Mouse (Mus musculus) CH12.LX (cell line): ENCODE results near the gene Dqx1. TPM values are rescaled to one million over a fixed set of nuclear protein-coding genes. Genes with fewer than 3 reads are reported as not detected.

Experiments used
- DNase-seq: peaks from one replicate; pipeline ENCODE4 v3.0.0-alpha.2; 2013; ENCODE audit errors: extremely low read depth
- H3K27ac ChIP-seq: 2 replicates; pipeline ENCODE4 v1.5.1; 2012; ENCODE audit warnings: low read depth, mild to moderate bottlenecking, control low read depth, moderate library complexity; ENCODE audit not compliant: insufficient read depth
- H3K27me3 ChIP-seq: replicated peaks from 2 replicates; pipeline ENCODE3; 2012; ENCODE audit warnings: inconsistent platforms
- H3K36me3 ChIP-seq, 2 experiments: replicated peaks in 1 of 2; 2 replicates each; pipeline versions ENCODE3 to v1.6.1; 2012; ENCODE audit warnings: inconsistent platforms in 1 of 2, low read length in 1 of 2, mild to moderate bottlenecking in 1 of 2, mixed read lengths in 1 of 2, moderate library complexity in 1 of 2; ENCODE audit not compliant: control insufficient read depth in 1 of 2, insufficient read depth in 1 of 2
- H3K4me1 ChIP-seq, 2 experiments: 2 replicates each; pipeline ENCODE4 v1.6.1; 2012; ENCODE audit warnings: inconsistent platforms in 1 of 2, moderate library complexity in 1 of 2; ENCODE audit not compliant: insufficient read depth in 2 of 2, control insufficient read depth in 1 of 2
- H3K4me2 ChIP-seq: 2 replicates; pipeline ENCODE4 v1.6.1; 2012; ENCODE audit warnings: low read depth, mild to moderate bottlenecking, control low read depth; ENCODE audit not compliant: poor library complexity, insufficient read depth, severe bottlenecking
- H3K4me3 ChIP-seq, 3 experiments: fragments of 150-350 bp in 1 of 3; sonication (generic) in 1 of 3; replicated peaks in 1 of 3; 2 replicates each; pipeline versions ENCODE3 to v1.5.1; 2011 to 2012; ENCODE audit warnings: low read depth in 2 of 3, low read length in 2 of 3, mild to moderate bottlenecking in 2 of 3, moderate library complexity in 2 of 3, control low read depth in 1 of 3, improper control_type of control experiment in 1 of 3, inconsistent platforms in 1 of 3, mixed read lengths in 1 of 3; ENCODE audit not compliant: poor library complexity in 1 of 3
- H3K79me2 ChIP-seq: replicated peaks from 2 replicates; pipeline ENCODE4 v1.6.1; 2012; ENCODE audit warnings: mild to moderate bottlenecking, moderate library complexity; ENCODE audit not compliant: control insufficient read depth, poor library complexity, insufficient read depth, severe bottlenecking; ENCODE audit errors: extremely low read depth
- H3K9ac ChIP-seq: 2 replicates; pipeline ENCODE4 v1.6.1; 2012; ENCODE audit warnings: low read depth, mild to moderate bottlenecking, control low read depth, moderate library complexity; ENCODE audit not compliant: insufficient read depth
- H3K9me3 ChIP-seq: replicated peaks from 2 replicates; pipeline ENCODE3; 2012; ENCODE audit warnings: low read length, inconsistent platforms, mixed read lengths
- CHD1 ChIP-seq: IDR thresholded peaks from 2 replicates; pipeline ENCODE4 v1.6.1; 2012; ENCODE audit warnings: low read depth, low read length, improper control_type of control experiment, inconsistent platforms
- CTCF ChIP-seq, 2 experiments: IDR thresholded peaks in 1 of 2; conservative IDR thresholded peaks in 1 of 2; 2 replicates each; pipeline ENCODE4 v1.5.1; 2011 to 2012; ENCODE audit warnings: low read depth in 2 of 2, low read length in 2 of 2, improper control_type of control experiment in 1 of 2, inconsistent platforms in 1 of 2, mild to moderate bottlenecking in 1 of 2, moderate library complexity in 1 of 2
- EP300 ChIP-seq: IDR thresholded peaks from 2 replicates; pipeline ENCODE4 v1.6.1; 2011; ENCODE audit warnings: low read length, improper control_type of control experiment
- GABPA ChIP-seq: IDR thresholded peaks from 2 replicates; pipeline ENCODE4 v1.6.1; 2012; ENCODE audit warnings: low read depth, low read length, improper control_type of control experiment, inconsistent platforms; ENCODE audit not compliant: insufficient replicate concordance
- HCFC1 ChIP-seq: IDR thresholded peaks from 2 replicates; pipeline ENCODE4 v1.6.1; 2012; ENCODE audit warnings: low read depth, mild to moderate bottlenecking, inconsistent platforms, low read length, improper control_type of control experiment
- JUND ChIP-seq: conservative IDR thresholded peaks from 2 replicates; pipeline ENCODE4 v1.6.1; 2011; ENCODE audit warnings: low read depth, low read length, improper control_type of control experiment
- MAX ChIP-seq: IDR thresholded peaks from 2 replicates; pipeline ENCODE4 v1.6.1; 2011; ENCODE audit warnings: low read length, improper control_type of control experiment
- MYC ChIP-seq: IDR thresholded peaks from 2 replicates; pipeline ENCODE4 v1.6.1; 2011; ENCODE audit warnings: low read depth, mild to moderate bottlenecking, improper control_type of control experiment, low read length
- NRF1 ChIP-seq: IDR thresholded peaks from 2 replicates; pipeline ENCODE4 v1.6.1; 2014; ENCODE audit warnings: low read depth, mild to moderate bottlenecking, inconsistent platforms, low read length, improper control_type of control experiment, moderate library complexity
- POLR2A ChIP-seq: IDR thresholded peaks from 2 replicates; pipeline ENCODE4 v1.6.1; 2011; ENCODE audit warnings: low read depth, mild to moderate bottlenecking, improper control_type of control experiment, low read length
- RAD21 ChIP-seq: IDR thresholded peaks from 2 replicates; pipeline ENCODE4 v1.6.1; 2011; ENCODE audit warnings: low read depth, mild to moderate bottlenecking, low read length, improper control_type of control experiment, moderate library complexity
- SMC3 ChIP-seq: IDR thresholded peaks from 2 replicates; pipeline ENCODE4 v1.6.1; 2011; ENCODE audit warnings: low read depth, low read length, improper control_type of control experiment
- TCF12 ChIP-seq: IDR thresholded peaks from 2 replicates; pipeline ENCODE4 v1.6.1; 2014; ENCODE audit warnings: low read depth, mild to moderate bottlenecking, inconsistent platforms, low read length, improper control_type of control experiment
- UBTF ChIP-seq: IDR thresholded peaks from 2 replicates; pipeline ENCODE4 v1.6.1; 2012; ENCODE audit warnings: low read depth, mild to moderate bottlenecking, inconsistent platforms, low read length, improper control_type of control experiment, moderate library complexity
- USF1 ChIP-seq: IDR thresholded peaks from 2 replicates; pipeline ENCODE4 v1.6.1; 2014; ENCODE audit warnings: low read depth, mild to moderate bottlenecking, inconsistent platforms, low read length, improper control_type of control experiment
- ZMIZ1 ChIP-seq: IDR thresholded peaks from 2 replicates; pipeline ENCODE4 v1.6.1; 2012; ENCODE audit warnings: low read depth, mild to moderate bottlenecking, inconsistent platforms, low read length, improper control_type of control experiment
- ZNF384 ChIP-seq: IDR thresholded peaks from 2 replicates; pipeline ENCODE4 v1.6.1; 2012; ENCODE audit warnings: low read depth, low read length, improper control_type of control experiment, inconsistent platforms
- dilution Hi-C: fragments of 300-500 bp; cut with MboI; formaldehyde crosslinking; loops from 2 replicates; pipeline ENCODE4 v1.14.3; 2020; ENCODE audit warnings: low sequenced_read_pairs; ENCODE audit not compliant: extremely low pct_unique_long_range_greater_than_20kb, extremely low pct_ligation_motif_present
- in situ Hi-C: fragments of 300-500 bp; cut with MboI; formaldehyde crosslinking; loops from 3 replicates; pipeline ENCODE4 v1.14.3; 2019; ENCODE audit warnings: low sequenced_read_pairs, low pct_ligation_motif_present, low pct_unique_long_range_greater_than_20kb, mixed read lengths
- polyA plus RNA-seq: library from polyadenylated mRNA; unstranded; fragments of >175 nt; gene quantifications from 2 replicates; pipeline ENCODE4 v1.2.1, GENCODE M21; 2012; ENCODE audit warnings: low read depth; ENCODE audit not compliant: insufficient read length
- total RNA-seq, 2 experiments: library from RNA; depleted of rRNA; stranded (reverse); fragments of 300-350 nt in 1 of 2; fragments of >200 nt in 1 of 2; gene quantifications; 2 replicates each; pipeline ENCODE4 v1.2.3; 2012 to 2014

The Dqx1 gene
- total and polyA plus RNA-seq, 3 experiments = 1.3 to 2.9 (median 2.2) TPM

DNA sequence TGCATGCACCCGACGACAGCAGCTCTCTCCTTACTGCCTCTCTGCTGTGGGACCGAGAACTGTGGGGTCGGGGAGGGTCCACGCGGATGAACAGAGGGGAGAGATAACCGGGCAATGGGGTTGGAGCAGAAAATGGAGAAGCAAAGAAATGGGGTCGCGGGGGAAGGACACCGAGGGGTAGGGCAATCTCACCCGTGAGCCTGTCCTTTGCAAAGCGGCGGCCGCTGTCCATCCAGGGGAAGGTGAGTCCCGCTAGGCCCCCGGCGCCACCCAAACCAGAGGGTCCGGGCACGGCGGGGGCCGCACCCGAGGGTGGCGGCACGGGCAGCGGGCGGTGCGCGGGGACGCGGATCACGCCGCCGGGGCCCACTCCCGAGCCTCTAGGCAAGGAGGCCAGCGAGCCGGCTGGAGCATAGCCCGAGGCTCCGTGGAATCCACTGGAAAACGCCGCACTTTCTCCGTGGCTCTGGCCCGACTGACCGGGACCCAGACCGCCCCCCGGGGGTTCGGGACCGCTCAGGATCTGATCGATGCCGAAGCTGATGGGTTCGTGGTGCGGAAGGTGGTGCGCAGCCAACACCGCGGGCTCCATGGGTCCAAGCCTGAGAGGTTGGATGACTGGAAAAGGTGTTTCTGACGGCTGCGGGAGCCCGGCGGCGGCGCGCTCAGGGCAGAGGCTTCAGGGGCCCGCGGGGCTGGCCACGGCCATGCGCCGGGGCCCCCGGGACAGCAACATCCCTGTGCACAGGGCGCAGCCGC is 12.0 kb downstream of the Dqx1 start:
- Histone ChIP-seq H3K9ac (no peak overlapping the region), H3K4me2 (no peak overlapping the region), H3K4me1 (no peaks in the 10 kb centered on the region), H3K27me3 (no peaks in the 10 kb centered on the region), H3K36me3 (peaks cover 0 to 22% of the 10 kb centered on the region in 2 experiments), H3K4me3 (no peak overlapping the region), H3K9me3 (peaks cover 33% of the 10 kb centered on the region), H3K27ac (no peak overlapping the region), H3K79me2 (no peaks in the 10 kb centered on the region)
- DNase-seq = no peak
- dilution Hi-C loops (no loop called here), in situ Hi-C loops (no loop called here)
- no peak for TF ChIP-seq NRF1

DNA sequence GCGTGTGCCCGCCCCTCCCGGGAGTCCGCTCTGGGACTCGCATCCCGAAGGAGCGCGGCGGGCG is 12.4 kb downstream of the Dqx1 start, which contains the start of gene Tlx2:
Tlx2 (minus strand) TSS at position 47 of the 64 bp plus-strand sequence.
- in situ Hi-C loops = no loop called here
- Histone ChIP-seq H3K4me3 (no peak within 1 kb of the TSS), H3K4me1 (no peaks in the 10 kb centered on the region), H3K9ac (no peak within 1 kb of the TSS), H3K36me3 (peaks cover 0 to 20% of the 10 kb centered on the region in 2 experiments), H3K4me2 (no peak within 1 kb of the TSS), H3K9me3 (peaks cover 33% of the 10 kb centered on the region), H3K27me3 (no peaks in the 10 kb centered on the region), H3K27ac (no peak within 1 kb of the TSS), H3K79me2 (no peaks in the 10 kb centered on the region)
- TF ChIP-seq SMC3 (no peak), USF1 (no peak), CTCF (conservative IDR thresholded peaks at IDR 0.05 in 1 of 2, IDR thresholded peaks at IDR 0.05 in 1 of 2; ENCODE audit: low read depth in 2 of 2, low read length in 2 of 2) (no peak), ZMIZ1 (no peak)
- no peak for DNase-seq
- dilution Hi-C loops = no loop called here

DNA sequence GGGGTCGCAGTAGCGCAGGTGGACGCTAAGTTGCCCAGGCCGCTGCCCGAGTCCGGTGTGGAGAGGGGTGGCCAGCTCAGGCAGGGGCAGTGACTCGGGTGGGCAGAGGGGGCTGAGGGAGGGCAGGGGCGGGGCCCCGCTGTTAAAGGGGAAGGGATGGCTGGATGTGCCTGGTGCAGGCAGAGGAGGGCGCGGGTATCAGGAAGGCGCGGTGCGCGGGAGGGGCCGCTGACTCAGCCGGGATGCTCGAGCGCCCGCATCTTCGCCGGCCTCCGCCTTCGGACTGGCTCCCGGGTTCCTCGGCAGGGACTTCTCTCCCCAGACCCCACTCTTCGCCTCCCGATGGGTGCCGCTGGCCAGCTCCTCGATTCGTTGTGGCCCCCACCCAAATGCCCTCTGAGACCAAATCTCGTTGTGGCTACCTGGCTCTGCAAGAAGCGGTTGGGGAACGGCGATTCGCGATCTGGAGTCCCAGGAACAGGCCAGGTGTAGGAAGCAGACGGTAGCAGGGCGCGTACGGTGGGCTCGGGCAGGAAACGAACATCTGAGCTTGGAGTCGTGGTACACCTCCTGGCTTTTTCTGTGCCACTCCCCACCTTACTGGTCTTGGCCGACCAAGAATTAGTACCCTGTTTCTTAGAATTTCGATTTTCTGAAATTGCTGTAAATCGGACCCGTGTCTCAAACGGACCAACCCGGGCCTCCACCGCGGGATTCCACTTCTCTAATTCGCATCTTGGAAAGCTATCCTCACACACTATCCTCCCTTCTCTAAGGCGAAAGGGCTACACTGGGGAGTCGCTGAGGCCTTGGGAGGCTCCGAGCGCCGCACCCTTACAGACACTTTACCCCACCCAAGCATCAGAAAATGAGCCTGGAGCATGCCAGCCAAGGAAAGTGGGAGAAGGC is 12.9 kb downstream of the Dqx1 start:
- no peak overlapping the region for H3K27ac ChIP-seq
- no peak overlapping the region for H3K9ac ChIP-seq
- peaks cover 0 to 18% of the 10 kb centered on the region in 2 experiments for H3K36me3 ChIP-seq
- no peaks in the 10 kb centered on the region for H3K79me2 ChIP-seq
- H3K4me3 ChIP-seq = no peak overlapping the region
- in situ Hi-C loops (no loop called here), dilution Hi-C loops (no loop called here)
- TF ChIP-seq TCF12 = no peak
- TF ChIP-seq ZNF384 = no peak
- TF ChIP-seq HCFC1 = no peak
- no peak for TF ChIP-seq EP300
- no peak for TF ChIP-seq POLR2A
- no peak for TF ChIP-seq USF1
- TF ChIP-seq MYC = no peak
- TF ChIP-seq JUND = no peak
- no peak for TF ChIP-seq GABPA
- TF ChIP-seq UBTF = no peak
- no peak for TF ChIP-seq CHD1
- no peak for TF ChIP-seq RAD21
- TF ChIP-seq NRF1 = no peak
- no peak for TF ChIP-seq MAX
- H3K4me2 ChIP-seq = no peak overlapping the region
- DNase-seq = no peak
- peaks cover 33% of the 10 kb centered on the region for H3K9me3 ChIP-seq
- H3K27me3 ChIP-seq = no peaks in the 10 kb centered on the region
- no peaks in the 10 kb centered on the region for H3K4me1 ChIP-seq
